Mouse (Mus musculus): Measurements from ENCODE around the gene Ppil4.
A peak's percentile ranks its signal among the peaks of the same experiment; 100 is the strongest.
"Not testable (repeated sequence)": the region's sequence is repeated elsewhere in the genome, so short reads cannot be mapped to it uniquely, and the experiment has no call there.

Ppil4 gene

GRCm38 (mm10) chr10:7792751-7793385, at the start of gene Ppil4, which contains the start of gene Ginm1:
TSS of gene Ppil4 (plus strand) at chr10:7792891.
TSS of gene Ginm1 (minus strand) at chr10:7792824.
- DNase-seq, result peak; percentile 96

GRCm38 (mm10) chr10:7745528-7745927, 47.2 kb upstream of the Ppil4 start:
- DNase-seq, result not testable (repeated sequence)

GRCm38 (mm10) chr10:7748752-7749151, 43.9 kb upstream of the Ppil4 start:
- no peak for DNase-seq

- no peak for DNase-seq
Measured at GRCm38 (mm10) chr10:7757544-7757943, 35.1 kb upstream of the Ppil4 start.

- DNase-seq, result no peak
Measured at GRCm38 (mm10) chr10:7772346-7772745, 20.3 kb upstream of the Ppil4 start.

GRCm38 (mm10) chr10:7772769-7773168, 19.9 kb upstream of the Ppil4 start:
- DNase-seq, result no peak

GRCm38 (mm10) chr10:7775421-7775820, 17.3 kb upstream of the Ppil4 start:
- no peak for DNase-seq

GRCm38 (mm10) chr10:7778361-7778760, 14.3 kb upstream of the Ppil4 start:
- no peak for DNase-seq

GRCm38 (mm10) chr10:7779751-7780237, 12.9 kb upstream of the Ppil4 start:
- no peak for DNase-seq

- DNase-seq, result peak; percentile 95
Measured at GRCm38 (mm10) chr10:7780238-7781176, 12.2 kb upstream of the Ppil4 start.

GRCm38 (mm10) chr10:7781214-7781613, 11.5 kb upstream of the Ppil4 start:
- no peak for DNase-seq

GRCm38 (mm10) chr10:7787319-7787718, 5.4 kb upstream of the Ppil4 start:
- DNase-seq, result no peak

GRCm38 (mm10) chr10:7792254-7792750, 389 bp upstream of the Ppil4 start:
- no peak for DNase-seq

GRCm38 (mm10) chr10:7801258-7801657, 8.6 kb downstream of the Ppil4 start:
- no peak for DNase-seq

GRCm38 (mm10) chr10:7802519-7803140, 9.9 kb downstream of the Ppil4 start:
- no peak for DNase-seq

GRCm38 (mm10) chr10:7809937-7810336, 17.2 kb downstream of the Ppil4 start:
- DNase-seq, result peak; percentile 74

GRCm38 (mm10) chr10:7816476-7816875, 23.8 kb downstream of the Ppil4 start:
- DNase-seq, result no peak

- DNase-seq, result no peak
Measured at GRCm38 (mm10) chr10:7818676-7819075, 26.0 kb downstream of the Ppil4 start.

- no peak for DNase-seq
Measured at GRCm38 (mm10) chr10:7819156-7819555, 26.5 kb downstream of the Ppil4 start.

GRCm38 (mm10) chr10:7819603-7820002, 26.9 kb downstream of the Ppil4 start:
- DNase-seq, result no peak

GRCm38 (mm10) chr10:7820171-7820570, 27.5 kb downstream of the Ppil4 start:
- DNase-seq, result no peak

GRCm38 (mm10) chr10:7821981-7822380, 29.3 kb downstream of the Ppil4 start:
- DNase-seq, result no peak

- no peak for DNase-seq
Measured at GRCm38 (mm10) chr10:7824663-7825280, 32.1 kb downstream of the Ppil4 start.

Measured in embryo, embryonic 11 days (tissue).